Mouse (Mus musculus) forebrain, embryonic 16.5 days (tissue): ENCODE data around the gene D130052B06Rik. TPM values are rescaled to one million over a fixed set of nuclear protein-coding genes. Genes with fewer than 3 reads are reported as not detected.

Experiments
- ATAC-seq: fragments of 200-750 bp; cut with Nextera tagmentation; 2 replicates; pipeline ENCODE4 v1.8.0; 2017; ENCODE audit warnings: mild to moderate bottlenecking, moderate library complexity
- H3K27ac ChIP-seq: fragments of 300-500 bp; sonication (generic); 2 replicates; pipeline ENCODE4 v1.5.1; 2014; ENCODE audit warnings: low read length, control low read depth
- H3K27me3 ChIP-seq: fragments of 300-500 bp; sonication (generic); replicated peaks from 2 replicates; pipeline ENCODE4 v1.6.1; 2014; ENCODE audit warnings: low read length; ENCODE audit not compliant: control insufficient read depth, insufficient read depth
- H3K36me3 ChIP-seq: fragments of 300-500 bp; sonication (generic); 2 replicates; pipeline ENCODE4 v1.6.1; 2014; ENCODE audit not compliant: control insufficient read depth, insufficient read depth
- H3K4me1 ChIP-seq: fragments of 300-500 bp; sonication (generic); replicated peaks from 2 replicates; pipeline ENCODE4 v1.6.1; 2014; ENCODE audit warnings: low read length; ENCODE audit not compliant: control insufficient read depth, insufficient read depth
- H3K4me2 ChIP-seq: fragments of 300-500 bp; sonication (generic); 2 replicates; pipeline ENCODE4 v1.6.1; 2014; ENCODE audit warnings: mild to moderate bottlenecking, low read length, control low read depth
- H3K4me3 ChIP-seq: fragments of 300-500 bp; sonication (generic); replicated peaks from 2 replicates; pipeline ENCODE4 v1.5.1; 2014; ENCODE audit warnings: mild to moderate bottlenecking, low read length, control low read depth
- H3K9ac ChIP-seq: fragments of 300-500 bp; sonication (generic); replicated peaks from 2 replicates; pipeline ENCODE4 v1.6.1; 2014; ENCODE audit warnings: low read depth, low read length, control low read depth
- H3K9me3 ChIP-seq: fragments of 300-500 bp; sonication (generic); 2 replicates; pipeline ENCODE4 v1.6.1; 2016; ENCODE audit warnings: low read length; ENCODE audit not compliant: control insufficient read depth
- WGBS: fragments of 180-500 bp; shearing (Covaris S2); extraction: QIAGEN DNeasy Blood & Tissue Kit; methylation state at CpG from one replicate; pipeline ENCODE4 v1.1.7; 2014; 5-methylcytosine and 5-hydroxymethylcytosine counted together
- polyA plus RNA-seq: library from polyadenylated mRNA; unstranded; fragments of >200 nt; fragmentation: Nextera tagmentation; extraction: Ambion mirVana; gene quantifications from 2 replicates; pipeline ENCODE4 v1.2.1, GENCODE M21; 2015

D130052B06Rik gene
- not detected in 2 replicates for polyA plus RNA-seq

DNA sequence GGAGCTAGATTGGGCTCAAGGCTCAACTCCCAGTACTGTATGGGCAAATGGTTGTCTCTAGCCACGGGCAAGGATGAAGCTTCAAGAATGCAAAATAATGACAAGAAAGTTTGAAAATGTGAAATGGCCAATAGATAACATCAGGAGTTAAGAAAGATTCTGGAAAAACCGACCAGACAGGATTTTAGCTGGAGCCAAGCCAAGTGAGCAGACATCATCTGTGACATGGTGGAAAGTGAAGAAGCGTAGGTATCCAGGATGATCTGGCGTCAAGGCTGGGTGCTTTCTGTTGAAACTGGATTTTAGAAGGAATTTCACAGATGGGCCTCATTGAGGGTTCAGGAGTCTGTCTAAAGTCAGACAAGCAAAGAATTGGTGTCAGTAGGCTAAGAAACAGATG is at the start of gene D130052B06Rik:
Gene D130052B06Rik (plus strand): TSS at position 317 of the 400 bp plus-strand sequence.
- Histone ChIP-seq H3K4me1 (peaks cover 3% of the 10 kb centered on the region; the same call in 1 of the 2 replicates), H3K36me3 (no peaks in the 10 kb centered on the region), H3K4me2 (no peak within 1 kb of the TSS), H3K4me3 (no peak within 1 kb of the TSS), H3K27ac (no peak within 1 kb of the TSS), H3K9ac (no peak within 1 kb of the TSS), H3K9me3 (no peaks in the 10 kb centered on the region), H3K27me3 (no peaks in the 10 kb centered on the region)
- 69% methylated on average over 4 of the region's 4 CpGs for WGBS
- no peak for ATAC-seq

- no peak overlapping the region for H3K27ac ChIP-seq
- no peak overlapping the region for H3K9ac ChIP-seq
- no peaks in the 10 kb centered on the region for H3K9me3 ChIP-seq
- 70% methylated on average over 14 of the region's 14 CpGs for WGBS
- H3K36me3 ChIP-seq = no peaks in the 10 kb centered on the region
- no peaks in the 10 kb centered on the region for H3K4me1 ChIP-seq
- ATAC-seq = no peak
- H3K4me3 ChIP-seq = no peak overlapping the region
- no peaks in the 10 kb centered on the region for H3K27me3 ChIP-seq
- no peak overlapping the region for H3K4me2 ChIP-seq
Observed at GRCm38 (mm10) chr11:33550861-33551560, 48.1 kb upstream of the D130052B06Rik start.

DNA sequence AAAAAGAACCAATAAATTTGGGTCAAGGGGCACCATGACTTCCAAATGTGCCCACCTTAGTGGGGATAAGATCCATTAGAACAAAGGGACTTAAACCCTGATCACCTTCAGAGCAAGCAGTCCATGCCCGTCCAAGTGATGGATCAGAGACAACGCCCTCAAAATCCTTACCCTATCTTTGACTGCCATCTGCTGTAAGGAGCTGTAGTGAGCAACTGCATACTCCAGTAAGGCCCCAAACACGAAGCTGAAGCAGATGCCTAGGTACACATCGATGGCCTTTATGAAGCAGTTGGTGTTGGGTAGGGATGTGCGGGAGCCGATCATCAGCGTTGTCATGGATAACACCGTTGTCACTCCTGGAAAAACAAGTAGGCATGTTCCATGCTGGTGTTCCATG is 45.0 kb upstream of the D130052B06Rik start:
- Histone ChIP-seq H3K27ac (no peak overlapping the region), H3K9ac (no peak overlapping the region), H3K4me2 (no peak overlapping the region), H3K27me3 (no peaks in the 10 kb centered on the region), H3K9me3 (no peaks in the 10 kb centered on the region), H3K36me3 (no peaks in the 10 kb centered on the region), H3K4me1 (no peaks in the 10 kb centered on the region), H3K4me3 (no peak overlapping the region)
- WGBS = 83% methylated on average over 8 of the region's 8 CpGs
- ATAC-seq = no peak

GRCm38 (mm10) chr11:33563921-33564320 is 35.2 kb upstream of the D130052B06Rik start:
- no peaks in the 10 kb centered on the region for H3K36me3 ChIP-seq
- 86% methylated on average over 2 of the region's 2 CpGs for WGBS

DNA sequence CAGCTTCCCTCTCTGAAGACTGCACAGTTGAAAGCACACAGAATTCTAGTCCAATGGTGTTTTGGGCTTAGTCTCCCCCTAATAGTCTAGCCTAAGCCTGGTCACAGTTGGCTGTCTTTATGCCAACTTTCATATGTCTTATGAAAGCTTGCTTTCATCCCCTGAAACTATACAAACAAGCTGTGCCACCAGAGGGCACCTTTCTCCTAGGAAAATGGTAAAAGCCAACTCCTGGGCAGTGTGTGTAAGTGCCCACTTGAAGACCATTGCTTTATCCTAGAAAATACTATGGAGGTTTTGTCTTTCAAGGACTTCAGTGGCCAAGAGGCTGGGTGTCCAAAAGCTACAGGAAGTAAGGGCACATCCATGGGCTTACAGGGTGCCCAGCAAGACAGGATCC is 28.7 kb upstream of the D130052B06Rik start:
- H3K36me3 ChIP-seq = no peaks in the 10 kb centered on the region
- H3K4me2 ChIP-seq = no peak overlapping the region
- H3K4me3 ChIP-seq = no peak overlapping the region
- H3K27me3 ChIP-seq = no peaks in the 10 kb centered on the region
- no peak for ATAC-seq
- H3K9ac ChIP-seq = no peak overlapping the region
- no peaks in the 10 kb centered on the region for H3K4me1 ChIP-seq
- no peak overlapping the region for H3K27ac ChIP-seq
- H3K9me3 ChIP-seq = no peaks in the 10 kb centered on the region

More at GRCm38 (mm10) chr11:33563921-33564320, 35.2 kb upstream of the D130052B06Rik start:
- H3K4me2 ChIP-seq = no peak overlapping the region
- no peak overlapping the region for H3K9ac ChIP-seq
- no peaks in the 10 kb centered on the region for H3K4me1 ChIP-seq
- no peak overlapping the region for H3K27ac ChIP-seq
- ATAC-seq = no peak
- no peaks in the 10 kb centered on the region for H3K27me3 ChIP-seq
- no peak overlapping the region for H3K4me3 ChIP-seq
- H3K9me3 ChIP-seq = no peaks in the 10 kb centered on the region

DNA sequence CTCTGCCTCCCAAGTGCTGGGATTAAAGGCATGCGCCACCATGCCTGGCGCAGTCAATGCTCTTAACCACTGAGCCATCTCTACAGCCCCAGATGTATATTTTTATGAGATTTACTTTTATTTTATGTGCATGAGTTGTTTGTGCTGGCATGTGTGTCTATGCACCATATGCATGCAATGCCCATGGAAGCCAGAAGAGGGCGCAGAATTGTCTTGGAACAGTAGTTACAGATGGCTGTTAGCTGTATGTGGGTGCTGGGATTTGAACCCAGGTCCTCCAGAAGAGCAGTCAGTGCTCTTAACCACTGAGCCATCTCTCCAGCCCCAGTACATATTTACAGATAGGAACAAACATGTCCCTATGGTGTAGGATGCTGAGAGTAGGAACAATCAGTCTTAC is 24.2 kb upstream of the D130052B06Rik start:
- ATAC-seq = no peak
- Histone ChIP-seq H3K9me3 (no peaks in the 10 kb centered on the region), H3K4me2 (no peak overlapping the region), H3K4me1 (no peaks in the 10 kb centered on the region), H3K36me3 (no peaks in the 10 kb centered on the region), H3K27ac (no peak overlapping the region), H3K4me3 (no peak overlapping the region), H3K9ac (no peak overlapping the region), H3K27me3 (no peaks in the 10 kb centered on the region)
- WGBS = 83% methylated on average over 3 of the region's 3 CpGs

DNA sequence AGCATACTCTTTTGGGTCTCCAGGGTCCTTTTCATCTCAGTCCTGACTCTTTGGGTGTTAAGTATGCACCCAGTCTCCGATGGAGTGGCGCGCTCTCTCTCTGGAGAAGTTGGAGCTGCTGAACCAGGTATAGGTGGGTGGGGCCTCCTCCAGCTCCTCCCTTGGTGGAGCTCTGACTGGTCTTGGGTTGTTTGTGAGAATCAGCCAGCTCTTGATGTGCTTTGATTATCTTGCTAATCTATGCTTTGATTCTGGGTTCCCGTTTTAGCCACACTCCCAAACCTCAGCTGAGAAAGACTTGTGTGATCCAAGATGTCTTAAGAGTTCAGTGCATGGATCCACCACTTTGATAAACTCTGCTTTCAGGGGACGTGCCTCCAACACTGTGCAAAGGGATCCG is 20.2 kb upstream of the D130052B06Rik start, which contains the start of gene Gabrp:
Gene Gabrp (minus strand): TSS at position 101 of the 400 bp plus-strand sequence.
- no peaks in the 10 kb centered on the region for H3K4me1 ChIP-seq
- WGBS = 53% methylated on average over 6 of the region's 6 CpGs
- H3K27ac ChIP-seq = no peak within 1 kb of the TSS
- H3K9ac ChIP-seq = no peak within 1 kb of the TSS
- no peaks in the 10 kb centered on the region for H3K27me3 ChIP-seq
- no peaks in the 10 kb centered on the region for H3K9me3 ChIP-seq
- no peak for ATAC-seq
- no peak within 1 kb of the TSS for H3K4me3 ChIP-seq
- no peaks in the 10 kb centered on the region for H3K36me3 ChIP-seq
- no peak within 1 kb of the TSS for H3K4me2 ChIP-seq

DNA sequence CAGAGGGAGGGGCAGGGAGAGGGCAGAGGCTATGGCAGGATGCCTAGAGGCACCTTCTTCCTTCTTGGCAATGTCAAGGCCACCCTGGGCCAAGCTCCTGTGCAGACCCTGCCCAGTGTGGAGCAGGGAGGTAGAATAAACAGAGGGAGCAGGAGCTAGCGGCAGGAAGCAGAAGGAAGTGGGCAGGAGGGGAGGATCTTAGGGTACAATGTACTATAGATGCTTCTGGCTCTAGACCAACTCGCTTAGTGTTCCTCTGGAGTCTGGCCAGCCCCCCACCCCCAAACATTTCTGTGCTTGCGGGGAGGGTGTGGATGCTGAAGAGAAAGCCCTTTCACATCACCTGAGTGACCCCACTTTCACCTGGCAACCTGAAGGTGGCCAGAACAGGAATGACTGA is 19.5 kb upstream of the D130052B06Rik start:
- WGBS = 38% methylated on average over 3 of the region's 3 CpGs
- H3K9me3 ChIP-seq = no peaks in the 10 kb centered on the region
- no peak for ATAC-seq
- H3K4me3 ChIP-seq = no peak overlapping the region
- H3K4me2 ChIP-seq = no peak overlapping the region
- H3K36me3 ChIP-seq = no peaks in the 10 kb centered on the region
- no peaks in the 10 kb centered on the region for H3K27me3 ChIP-seq
- no peak overlapping the region for H3K9ac ChIP-seq
- H3K4me1 ChIP-seq = no peaks in the 10 kb centered on the region
- no peak overlapping the region for H3K27ac ChIP-seq

DNA sequence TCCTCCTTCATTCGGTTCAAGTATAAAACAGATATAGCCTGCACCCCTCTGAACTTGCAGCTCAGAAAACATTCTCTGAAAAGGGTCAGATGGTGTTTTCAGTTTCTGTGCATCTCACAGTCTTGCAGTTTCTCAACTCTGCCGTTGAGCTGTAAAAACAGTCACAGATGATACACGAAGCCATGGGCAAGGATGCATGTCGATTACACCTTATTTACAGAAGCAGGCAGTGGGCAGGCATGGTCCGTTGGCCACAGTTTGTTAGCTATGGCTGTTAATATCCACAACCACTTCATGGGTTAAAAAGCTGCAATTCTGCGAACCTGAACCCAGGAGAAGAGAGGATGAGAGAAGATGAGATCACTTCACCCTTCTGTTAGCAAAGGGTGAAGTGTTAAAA is 12.5 kb upstream of the D130052B06Rik start:
- H3K4me1 ChIP-seq = no peaks in the 10 kb centered on the region
- H3K4me2 ChIP-seq = no peak overlapping the region
- WGBS = 86% methylated on average over 6 of the region's 6 CpGs
- H3K27ac ChIP-seq = no peak overlapping the region
- H3K9ac ChIP-seq = no peak overlapping the region
- ATAC-seq = no peak
- H3K9me3 ChIP-seq = no peaks in the 10 kb centered on the region
- no peak overlapping the region for H3K4me3 ChIP-seq
- no peaks in the 10 kb centered on the region for H3K27me3 ChIP-seq
- no peaks in the 10 kb centered on the region for H3K36me3 ChIP-seq

DNA sequence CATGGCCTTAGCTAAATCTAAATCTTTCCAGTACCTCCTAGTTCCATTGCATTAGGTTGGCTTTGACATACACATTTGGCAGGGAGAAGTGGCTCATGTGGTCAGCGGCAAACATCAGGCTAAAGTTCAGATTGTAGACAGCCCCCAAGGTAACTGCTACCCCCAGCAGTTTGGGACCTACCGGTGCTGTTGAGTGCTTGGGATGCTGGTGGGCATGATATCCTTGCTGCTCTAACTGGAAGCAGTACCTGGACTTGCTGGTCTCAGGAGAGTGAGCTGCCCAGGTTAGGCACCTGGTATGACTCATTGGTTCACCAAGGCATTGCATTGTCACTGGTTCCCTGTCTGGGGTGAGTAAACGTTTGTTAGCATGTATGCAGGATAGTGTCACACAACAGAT is 8.3 kb upstream of the D130052B06Rik start:
- Histone ChIP-seq H3K9ac (no peak overlapping the region), H3K27ac (no peak overlapping the region), H3K4me1 (no peaks in the 10 kb centered on the region), H3K4me2 (no peak overlapping the region), H3K4me3 (no peak overlapping the region), H3K27me3 (no peaks in the 10 kb centered on the region), H3K36me3 (no peaks in the 10 kb centered on the region), H3K9me3 (no peaks in the 10 kb centered on the region)
- 90% methylated on average over 3 of the region's 3 CpGs for WGBS
- ATAC-seq = no peak
